ENCODE assay signal across 33 mouse cellular contexts in genomic region chr12:67178155-67178554, GRCm38 (mm10). TPM values are rescaled to one million over a fixed set of nuclear protein-coding genes. Genes with fewer than 3 reads are reported as not detected.
A peak's percentile ranks its signal among the peaks of the same experiment; 100 is the strongest.
DNase-seq lines count a peak whose midpoint lies in the region; ATAC-seq and TF ChIP-seq lines count a peak whose summit lies in the region.
"Had no signal": no experiment of that assay in that cellular context is flagged by ENCODE, and none has a peak within 500 bp of the region (broad histone marks: within the 10 kb centered on the region; RNA-seq: fewer than 3 reads in every experiment).

No protein-coding gene starts in this region.

- no peak for DNase-seq in G1E (ENCODE audit: low spot score)
- DNase-seq in Muller cell, postnatal 12 days (ENCODE audit: inconsistent ontology term): peak; percentile 26
- peak; percentile 61 to 70 for DNase-seq in cerebellum, adult 18-20 months
- DNase-seq in cerebellum, postnatal 10 days: peak; percentile 88 to 90
- no peak for DNase-seq in lung, postnatal 4 days
- DNase-seq in forebrain, embryonic 14.5 days (ENCODE audit: low spot score): no peak
- DNase-seq in spleen, postnatal 14 days (ENCODE audit: low spot score in 2 of 2): no peak
- DNase-seq: adrenal gland, postnatal 10 days; B cell, adult 2 months; gastrocnemius, adult 2 months; heart, adult 2 months; heart, postnatal 10 days; kidney, adult 8-10 months; kidney, postnatal 10 days; layer of hippocampus, adult 9-11 months; liver, postnatal 0 days; lung, postnatal 36 days; right cerebral cortex, adult 18-20 months; right cerebral cortex, postnatal 4 days; thymus, postnatal 4 days had no signal

- H3K9ac ChIP-seq in forebrain, embryonic 14.5 days (ENCODE audit: low read length): no peak overlapping the region
- H3K9ac ChIP-seq: embryonic facial prominence, embryonic 13.5 days; heart, embryonic 13.5 days; limb, embryonic 13.5 days; liver, postnatal 0 days; midbrain, embryonic 13.5 days had no signal

- WGBS in forebrain, embryonic 14.5 days: 93% methylated on average over 1 of the region's 1 CpGs

- H3K4me3 ChIP-seq in G1E (ENCODE audit: low read depth, low read length): no peak overlapping the region
- no peak overlapping the region for H3K4me3 ChIP-seq in forebrain, embryonic 14.5 days (ENCODE audit: low read depth, low read length)
- H3K4me3 ChIP-seq: embryonic facial prominence, embryonic 13.5 days; forebrain, embryonic 10.5 days; gastrocnemius, adult 2 months; heart, adult 2 months; heart, embryonic 13.5 days; limb, embryonic 13.5 days; megakaryocyte, embryonic 14.5 days; midbrain, embryonic 13.5 days had no signal

- H3K27ac ChIP-seq in forebrain, embryonic 14.5 days (ENCODE audit: low read depth, low read length): no peak overlapping the region
- H3K27ac ChIP-seq: embryonic facial prominence, embryonic 13.5 days; forebrain, embryonic 10.5 days; gastrocnemius, adult 2 months; heart, adult 2 months; heart, embryonic 13.5 days; limb, embryonic 13.5 days; midbrain, embryonic 13.5 days had no signal

- no peaks in the 10 kb centered on the region for H3K36me3 ChIP-seq in G1E (replicated peaks)
- no peaks in the 10 kb centered on the region for H3K36me3 ChIP-seq in forebrain, embryonic 14.5 days (ENCODE audit: control insufficient read depth, insufficient read depth, low read length)
- H3K36me3 ChIP-seq: embryonic facial prominence, embryonic 13.5 days; forebrain, embryonic 10.5 days; heart, embryonic 13.5 days; limb, embryonic 13.5 days; midbrain, embryonic 13.5 days had no signal

- no peaks in the 10 kb centered on the region for H3K4me1 ChIP-seq in G1E (ENCODE audit: insufficient read depth, low read depth, low read length)
- H3K4me1 ChIP-seq in forebrain, embryonic 14.5 days (ENCODE audit: control insufficient read depth, insufficient read depth, low read length): no peaks in the 10 kb centered on the region
- H3K4me1 ChIP-seq: embryonic facial prominence, embryonic 13.5 days; forebrain, embryonic 10.5 days; heart, embryonic 13.5 days; limb, embryonic 13.5 days; megakaryocyte, embryonic 14.5 days; midbrain, embryonic 13.5 days had no signal

- H3K4me2 ChIP-seq in forebrain, embryonic 14.5 days (ENCODE audit: low read length): no peak overlapping the region
- H3K4me2 ChIP-seq: embryonic facial prominence, embryonic 13.5 days; heart, embryonic 13.5 days; limb, embryonic 13.5 days; liver, embryonic 11.5 days; midbrain, embryonic 13.5 days had no signal

- ATAC-seq in G1E (ENCODE audit: extremely low read depth, insufficient number of reproducible peaks, low FRiP score, poor library complexity, severe bottlenecking): 0 out of 2 replicates have a peak, but pooled peaks have one; percentile 18
- no peak for ATAC-seq in forebrain, embryonic 14.5 days
- ATAC-seq: forebrain, embryonic 16.5 days; intestine, embryonic 16.5 days; liver, postnatal 0 days; midbrain, embryonic 13.5 days had no signal

- no peaks in the 10 kb centered on the region for H3K27me3 ChIP-seq in G1E (ENCODE audit: insufficient read depth, low read length)
- H3K27me3 ChIP-seq in forebrain, embryonic 14.5 days (replicated peaks; ENCODE audit: control insufficient read depth, insufficient read depth, low read length): no peaks in the 10 kb centered on the region
- H3K27me3 ChIP-seq: embryonic facial prominence, embryonic 13.5 days; heart, embryonic 13.5 days; limb, embryonic 13.5 days; megakaryocyte, embryonic 14.5 days; midbrain, embryonic 13.5 days had no signal

- TF ChIP-seq CTCF in G1E (IDR thresholded peaks at IDR 0.05; ENCODE audit: low read depth, low read length): no peak

- H3K9me3 ChIP-seq in G1E (replicated peaks): peaks cover 6% of the 10 kb centered on the region
- no peaks in the 10 kb centered on the region for H3K9me3 ChIP-seq in forebrain, embryonic 14.5 days (replicated peaks; ENCODE audit: control insufficient read depth, low read length)
- H3K9me3 ChIP-seq: embryonic facial prominence, embryonic 13.5 days; forebrain, embryonic 10.5 days; heart, embryonic 13.5 days; limb, embryonic 13.5 days; megakaryocyte, embryonic 14.5 days; midbrain, embryonic 13.5 days had no signal

RNA-seq across cellular contexts. Expression of gene Mdga2, which starts 44.2 kb away (rescaled TPM):
- total RNA-seq in G1E (2014; fragmentation: Nextera tagmentation): not detected in 2 replicates
- 0.23 and 1.6 TPM in 2 replicates for total RNA-seq in G1E (2017)
- polyA plus RNA-seq in G1E (2012): not detected in 2 replicates
- 8.7 and 14.7 TPM in 2 replicates for polyA plus RNA-seq in forebrain, embryonic 14.5 days (2014; fragmentation: Nextera tagmentation; extraction: Ambion mirVana)
- total RNA-seq: common myeloid progenitor, adult 5-6 weeks; hematopoietic stem cell, adult 5-6 weeks; monocyte, adult 5-6 weeks; neutrophil, adult 5-6 weeks had no signal
- polyA plus RNA-seq: liver, postnatal 0 days had no signal

Comparison
In these comparisons a context has a peak if more than half of its experiments do, and no peak if none do; other contexts are left out.
1. DNase-seq: peak in Muller cell, postnatal 12 days (single experiment), cerebellum, adult 18-20 months (2 of 2) and cerebellum, postnatal 10 days (2 of 2); none in G1E (single experiment), lung, postnatal 4 days (0 of 2), forebrain, embryonic 14.5 days (single experiment) and spleen, postnatal 14 days (0 of 2).